Mouse (Mus musculus) CH12.LX (cell line): ENCODE measurements around the gene Kcnh4. TPM values are rescaled to one million over a fixed set of nuclear protein-coding genes. Genes with fewer than 3 reads are reported as not detected.

Experiments
- DNase-seq: peaks from one replicate; pipeline ENCODE4 v3.0.0-alpha.2; 2013; ENCODE audit errors: extremely low read depth
- H3K27ac ChIP-seq: 2 replicates; pipeline ENCODE4 v1.5.1; 2012; ENCODE audit warnings: low read depth, mild to moderate bottlenecking, control low read depth, moderate library complexity; ENCODE audit not compliant: insufficient read depth
- H3K27me3 ChIP-seq: replicated peaks from 2 replicates; pipeline ENCODE3; 2012; ENCODE audit warnings: inconsistent platforms
- H3K36me3 ChIP-seq, 2 experiments: replicated peaks in 1 of 2; 2 replicates each; pipeline versions ENCODE3 to v1.6.1; 2012; ENCODE audit warnings: inconsistent platforms in 1 of 2, low read length in 1 of 2, mild to moderate bottlenecking in 1 of 2, mixed read lengths in 1 of 2, moderate library complexity in 1 of 2; ENCODE audit not compliant: control insufficient read depth in 1 of 2, insufficient read depth in 1 of 2
- H3K4me1 ChIP-seq, 2 experiments: 2 replicates each; pipeline ENCODE4 v1.6.1; 2012; ENCODE audit warnings: inconsistent platforms in 1 of 2, moderate library complexity in 1 of 2; ENCODE audit not compliant: insufficient read depth in 2 of 2, control insufficient read depth in 1 of 2
- H3K4me2 ChIP-seq: 2 replicates; pipeline ENCODE4 v1.6.1; 2012; ENCODE audit warnings: low read depth, mild to moderate bottlenecking, control low read depth; ENCODE audit not compliant: poor library complexity, insufficient read depth, severe bottlenecking
- H3K4me3 ChIP-seq, 3 experiments: fragments of 150-350 bp in 1 of 3; sonication (generic) in 1 of 3; replicated peaks in 1 of 3; 2 replicates each; pipeline versions ENCODE3 to v1.5.1; 2011 to 2012; ENCODE audit warnings: low read depth in 2 of 3, low read length in 2 of 3, mild to moderate bottlenecking in 2 of 3, moderate library complexity in 2 of 3, control low read depth in 1 of 3, improper control_type of control experiment in 1 of 3, inconsistent platforms in 1 of 3, mixed read lengths in 1 of 3; ENCODE audit not compliant: poor library complexity in 1 of 3
- H3K79me2 ChIP-seq: replicated peaks from 2 replicates; pipeline ENCODE4 v1.6.1; 2012; ENCODE audit warnings: mild to moderate bottlenecking, moderate library complexity; ENCODE audit not compliant: control insufficient read depth, poor library complexity, insufficient read depth, severe bottlenecking; ENCODE audit errors: extremely low read depth
- H3K9ac ChIP-seq: 2 replicates; pipeline ENCODE4 v1.6.1; 2012; ENCODE audit warnings: low read depth, mild to moderate bottlenecking, control low read depth, moderate library complexity; ENCODE audit not compliant: insufficient read depth
- H3K9me3 ChIP-seq: replicated peaks from 2 replicates; pipeline ENCODE3; 2012; ENCODE audit warnings: low read length, inconsistent platforms, mixed read lengths
- BHLHE40 ChIP-seq: IDR thresholded peaks from 2 replicates; pipeline ENCODE4 v1.6.1; 2011; ENCODE audit warnings: mild to moderate bottlenecking, low read depth, low read length, improper control_type of control experiment
- CHD2 ChIP-seq: IDR thresholded peaks from 2 replicates; pipeline ENCODE4 v1.6.1; 2011; ENCODE audit warnings: low read length, improper control_type of control experiment
- CTCF ChIP-seq, 2 experiments: IDR thresholded peaks in 1 of 2; conservative IDR thresholded peaks in 1 of 2; 2 replicates each; pipeline ENCODE4 v1.5.1; 2011 to 2012; ENCODE audit warnings: low read depth in 2 of 2, low read length in 2 of 2, improper control_type of control experiment in 1 of 2, inconsistent platforms in 1 of 2, mild to moderate bottlenecking in 1 of 2, moderate library complexity in 1 of 2
- E2F4 ChIP-seq: IDR thresholded peaks from 2 replicates; pipeline ENCODE4 v1.6.1; 2011; ENCODE audit warnings: low read depth, low read length, improper control_type of control experiment; ENCODE audit not compliant: insufficient replicate concordance
- ELF1 ChIP-seq: IDR thresholded peaks from 2 replicates; pipeline ENCODE4 v1.6.1; 2014; ENCODE audit warnings: low read depth, mild to moderate bottlenecking, inconsistent platforms, low read length, improper control_type of control experiment
- EP300 ChIP-seq: IDR thresholded peaks from 2 replicates; pipeline ENCODE4 v1.6.1; 2011; ENCODE audit warnings: low read length, improper control_type of control experiment
- HCFC1 ChIP-seq: IDR thresholded peaks from 2 replicates; pipeline ENCODE4 v1.6.1; 2012; ENCODE audit warnings: low read depth, mild to moderate bottlenecking, inconsistent platforms, low read length, improper control_type of control experiment
- IRF4 ChIP-seq: IDR thresholded peaks from 2 replicates; pipeline ENCODE4 v1.6.1; 2014; ENCODE audit warnings: low read depth, mild to moderate bottlenecking, inconsistent platforms, low read length, improper control_type of control experiment
- JUND ChIP-seq: conservative IDR thresholded peaks from 2 replicates; pipeline ENCODE4 v1.6.1; 2011; ENCODE audit warnings: low read depth, low read length, improper control_type of control experiment
- MAFK ChIP-seq: IDR thresholded peaks from 2 replicates; pipeline ENCODE4 v1.6.1; 2011; ENCODE audit warnings: low read length, improper control_type of control experiment; ENCODE audit not compliant: insufficient replicate concordance
- MAX ChIP-seq: IDR thresholded peaks from 2 replicates; pipeline ENCODE4 v1.6.1; 2011; ENCODE audit warnings: low read length, improper control_type of control experiment
- MAZ ChIP-seq: IDR thresholded peaks from 2 replicates; pipeline ENCODE4 v1.6.1; 2012; ENCODE audit warnings: low read depth, mild to moderate bottlenecking, inconsistent platforms, low read length, improper control_type of control experiment, moderate library complexity
- NRF1 ChIP-seq: IDR thresholded peaks from 2 replicates; pipeline ENCODE4 v1.6.1; 2014; ENCODE audit warnings: low read depth, mild to moderate bottlenecking, inconsistent platforms, low read length, improper control_type of control experiment, moderate library complexity
- PAX5 ChIP-seq: IDR thresholded peaks from 2 replicates; pipeline ENCODE4 v1.6.1; 2012; ENCODE audit warnings: low read length, inconsistent platforms, mixed read lengths
- POLR2A ChIP-seq: IDR thresholded peaks from 2 replicates; pipeline ENCODE4 v1.6.1; 2011; ENCODE audit warnings: low read depth, mild to moderate bottlenecking, improper control_type of control experiment, low read length
- POLR2AphosphoS2 ChIP-seq: IDR thresholded peaks from 2 replicates; pipeline ENCODE4 v1.6.1; 2011; ENCODE audit warnings: low read depth, low read length, improper control_type of control experiment
- RCOR1 ChIP-seq: conservative IDR thresholded peaks from 2 replicates; pipeline ENCODE4 v1.6.1; 2012; ENCODE audit warnings: low read depth, mild to moderate bottlenecking, inconsistent platforms, low read length, improper control_type of control experiment
- SIN3A ChIP-seq: IDR thresholded peaks from 2 replicates; pipeline ENCODE4 v1.6.1; 2012; ENCODE audit warnings: low read length, improper control_type of control experiment, inconsistent platforms
- SMC3 ChIP-seq: IDR thresholded peaks from 2 replicates; pipeline ENCODE4 v1.6.1; 2011; ENCODE audit warnings: low read depth, low read length, improper control_type of control experiment
- TBP ChIP-seq: conservative IDR thresholded peaks from 2 replicates; pipeline ENCODE4 v1.6.1; 2011; ENCODE audit warnings: low read depth, low read length, improper control_type of control experiment
- UBTF ChIP-seq: IDR thresholded peaks from 2 replicates; pipeline ENCODE4 v1.6.1; 2012; ENCODE audit warnings: low read depth, mild to moderate bottlenecking, inconsistent platforms, low read length, improper control_type of control experiment, moderate library complexity
- USF1 ChIP-seq: IDR thresholded peaks from 2 replicates; pipeline ENCODE4 v1.6.1; 2014; ENCODE audit warnings: low read depth, mild to moderate bottlenecking, inconsistent platforms, low read length, improper control_type of control experiment
- USF2 ChIP-seq: conservative IDR thresholded peaks from 2 replicates; pipeline ENCODE4 v1.6.1; 2011; ENCODE audit warnings: low read depth, low read length, improper control_type of control experiment
- ZC3H11A ChIP-seq: IDR thresholded peaks from 2 replicates; pipeline ENCODE4 v1.6.1; 2012; ENCODE audit warnings: low read depth, mild to moderate bottlenecking, inconsistent platforms, low read length, improper control_type of control experiment
- ZKSCAN1 ChIP-seq: IDR thresholded peaks from 2 replicates; pipeline ENCODE4 v1.6.1; 2012; ENCODE audit warnings: low read depth, inconsistent platforms, low read length, improper control_type of control experiment, borderline replicate concordance
- ZMIZ1 ChIP-seq: IDR thresholded peaks from 2 replicates; pipeline ENCODE4 v1.6.1; 2012; ENCODE audit warnings: low read depth, mild to moderate bottlenecking, inconsistent platforms, low read length, improper control_type of control experiment
- dilution Hi-C: fragments of 300-500 bp; cut with MboI; formaldehyde crosslinking; loops from 2 replicates; pipeline ENCODE4 v1.14.3; 2020; ENCODE audit warnings: low sequenced_read_pairs; ENCODE audit not compliant: extremely low pct_unique_long_range_greater_than_20kb, extremely low pct_ligation_motif_present
- in situ Hi-C: fragments of 300-500 bp; cut with MboI; formaldehyde crosslinking; loops from 3 replicates; pipeline ENCODE4 v1.14.3; 2019; ENCODE audit warnings: low sequenced_read_pairs, low pct_ligation_motif_present, low pct_unique_long_range_greater_than_20kb, mixed read lengths
- polyA plus RNA-seq: library from polyadenylated mRNA; unstranded; fragments of >175 nt; gene quantifications from 2 replicates; pipeline ENCODE4 v1.2.1, GENCODE M21; 2012; ENCODE audit warnings: low read depth; ENCODE audit not compliant: insufficient read length
- total RNA-seq, 2 experiments: library from RNA; depleted of rRNA; stranded (reverse); fragments of 300-350 nt in 1 of 2; fragments of >200 nt in 1 of 2; gene quantifications; 2 replicates each; pipeline ENCODE4 v1.2.3; 2012 to 2014

Kcnh4 gene
- total and polyA plus RNA-seq, 3 experiments, result 0.87 to 4.0 (median 2.2) TPM

DNA sequence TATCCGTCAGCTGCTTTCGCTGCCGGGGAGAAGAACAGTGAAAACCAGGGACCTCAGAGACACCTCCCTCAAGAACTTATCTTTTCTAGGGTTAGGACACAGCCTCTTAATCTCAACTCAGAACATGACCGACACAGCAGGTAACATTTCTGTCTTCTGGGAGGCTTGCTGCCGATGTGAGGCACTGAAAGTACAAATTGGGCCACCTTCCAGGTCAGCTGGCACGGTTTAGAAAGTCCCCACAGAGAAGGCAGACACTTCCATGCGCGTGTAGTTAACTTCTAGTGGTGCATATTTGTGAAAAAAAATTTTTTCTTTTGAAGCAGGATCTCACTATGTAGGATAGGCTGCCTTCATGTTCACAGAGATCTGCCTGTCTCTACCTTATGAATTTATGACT, 24.5 kb upstream of the Kcnh4 start:
- DNase-seq, result no peak
- Histone ChIP-seq H3K4me1 (peaks cover 0 to 4% of the 10 kb centered on the region in 2 experiments; a peak in 1 of 4 replicates), H3K4me2 (no peak overlapping the region), H3K27ac (no peak overlapping the region), H3K27me3 (no peaks in the 10 kb centered on the region), H3K36me3 (peaks cover 27 to 81% of the 10 kb centered on the region in 2 experiments)
- dilution Hi-C loops (no loop called here), in situ Hi-C loops (no loop called here)
- no peak for TF ChIP-seq TBP
- TF ChIP-seq ZC3H11A, result no peak
- TF ChIP-seq E2F4, result no peak
- TF ChIP-seq MAFK, result no peak
- TF ChIP-seq CTCF (conservative IDR thresholded peaks at IDR 0.05 in 1 of 2, IDR thresholded peaks at IDR 0.05 in 1 of 2; ENCODE audit: low read depth in 2 of 2, low read length in 2 of 2), result no peak
- no peak for TF ChIP-seq CHD2
- TF ChIP-seq EP300, result no peak
- TF ChIP-seq SIN3A, result no peak
- no peak for TF ChIP-seq NRF1
- no peak for TF ChIP-seq POLR2A
- no peak for TF ChIP-seq ZKSCAN1
- no peak for TF ChIP-seq PAX5
- no peak for TF ChIP-seq MAX
- TF ChIP-seq, all 38 proteins: peak for 0
- H3K9me3 ChIP-seq, result no peaks in the 10 kb centered on the region
- H3K9ac ChIP-seq, result no peak overlapping the region
- no peaks in the 10 kb centered on the region for H3K79me2 ChIP-seq
- no peak overlapping the region for H3K4me3 ChIP-seq

DNA sequence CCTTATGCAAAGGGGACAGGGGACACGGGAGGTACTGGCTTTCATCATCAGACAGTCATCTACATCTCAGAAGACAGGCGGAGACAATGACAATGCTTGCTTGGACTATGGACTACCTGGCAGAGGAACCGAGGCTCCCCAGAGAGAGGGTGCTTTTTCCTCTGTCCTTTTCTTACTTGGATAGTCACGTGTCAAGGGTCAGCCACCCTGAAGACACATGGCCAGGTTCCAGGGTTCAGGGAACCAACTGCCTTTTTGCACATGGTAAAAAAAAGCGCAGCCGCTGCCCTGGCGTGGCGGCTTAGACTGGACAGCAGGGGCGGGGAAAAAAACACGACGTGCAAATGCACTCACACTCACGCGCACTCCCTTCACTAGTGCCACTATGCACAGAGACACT, 22.8 kb upstream of the Kcnh4 start:
- Histone ChIP-seq H3K36me3 (peaks cover 16 to 70% of the 10 kb centered on the region in 2 experiments), H3K27ac (no peak overlapping the region)
- in situ Hi-C loops, result no loop called here

DNA sequence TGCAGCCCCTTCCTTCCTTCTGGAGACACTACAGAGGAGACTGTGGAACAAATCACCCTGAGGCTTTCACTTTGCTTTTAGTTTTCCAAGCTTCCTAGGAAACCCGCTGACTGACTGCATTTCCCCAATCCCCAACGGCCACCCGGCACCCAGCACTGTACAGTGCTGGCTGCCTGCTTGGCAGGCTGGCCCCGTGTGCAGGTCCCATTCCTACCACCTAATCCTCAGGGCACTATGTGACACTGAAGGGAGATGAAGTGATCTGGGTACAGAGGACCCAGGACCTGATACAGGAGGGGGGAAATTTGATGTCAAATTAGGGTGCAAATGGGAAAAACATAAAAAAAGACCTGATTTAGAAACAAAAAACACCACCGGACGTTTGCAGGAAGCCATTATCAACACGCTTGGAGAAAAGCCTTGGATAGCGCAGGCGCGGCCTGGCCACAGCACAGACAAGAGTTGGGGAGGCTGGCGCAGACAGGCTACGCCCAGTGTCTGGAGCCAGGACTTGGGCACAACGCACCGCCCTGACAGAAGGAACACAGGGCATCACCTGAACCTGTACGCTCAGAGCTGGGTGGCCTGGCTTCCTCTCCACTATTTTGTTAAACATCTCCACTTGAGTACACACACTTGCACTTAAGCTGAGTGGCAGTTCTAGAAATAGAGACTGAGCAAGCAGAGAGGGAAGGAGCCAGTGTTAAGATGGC, 22.2 kb upstream of the Kcnh4 start:
- Histone ChIP-seq H3K79me2 (no peaks in the 10 kb centered on the region), H3K27ac (no peak overlapping the region), H3K4me3 (no peak overlapping the region), H3K4me2 (no peak overlapping the region), H3K9me3 (no peaks in the 10 kb centered on the region), H3K36me3 (peaks cover 16 to 65% of the 10 kb centered on the region in 2 experiments), H3K4me1 (peaks cover 0 to 7% of the 10 kb centered on the region in 2 experiments; a peak in 3 of 4 replicates), H3K9ac (no peak overlapping the region), H3K27me3 (no peaks in the 10 kb centered on the region)
- dilution Hi-C loops, result no loop called here
- no peak for DNase-seq
- no peak for TF ChIP-seq USF2
- no peak for TF ChIP-seq MAZ
- no peak for TF ChIP-seq USF1
- no peak for TF ChIP-seq HCFC1
- no peak for TF ChIP-seq ELF1
- no peak for TF ChIP-seq POLR2AphosphoS2
- TF ChIP-seq BHLHE40, result no peak
- no peak for TF ChIP-seq PAX5
- TF ChIP-seq SMC3, result no peak
- TF ChIP-seq UBTF, result no peak
- TF ChIP-seq MAFK, result no peak
- TF ChIP-seq E2F4, result no peak
- TF ChIP-seq JUND, result no peak
- no peak for TF ChIP-seq POLR2A
- no peak for TF ChIP-seq SIN3A
- TF ChIP-seq RCOR1, result no peak
- no peak for TF ChIP-seq ZKSCAN1
- TF ChIP-seq ZMIZ1, result no peak
- in situ Hi-C loops, result no loop called here

More for the DNA sequence above, 22.8 kb upstream of the Kcnh4 start:
- Histone ChIP-seq H3K4me2 (no peak overlapping the region), H3K27me3 (no peaks in the 10 kb centered on the region), H3K9ac (no peak overlapping the region), H3K4me3 (no peak overlapping the region), H3K9me3 (no peaks in the 10 kb centered on the region), H3K4me1 (peaks cover 0 to 4% of the 10 kb centered on the region in 2 experiments; a peak in 1 of 4 replicates), H3K79me2 (no peaks in the 10 kb centered on the region)
- TF ChIP-seq IRF4 (no peak), UBTF (no peak)
- dilution Hi-C loops, result no loop called here
- no peak for DNase-seq
